Mouse (Mus musculus) ES-E14 (cell line): ENCODE results near the gene Fibp. TPM values are rescaled to one million over a fixed set of nuclear protein-coding genes. Genes with fewer than 3 reads are reported as not detected.

Experiments
- DNase-seq: peaks from one replicate; pipeline ENCODE4 v3.0.0-alpha.2; 2013; ENCODE audit warnings: low read depth, low spot score
- H3K27ac ChIP-seq: 2 replicates; pipeline ENCODE4 v1.5.1; 2012; ENCODE audit warnings: low read depth, mild to moderate bottlenecking, low read length, moderate library complexity, mixed read lengths; ENCODE audit not compliant: poor library complexity, insufficient read depth, severe bottlenecking
- H3K36me3 ChIP-seq: 2 replicates; pipeline ENCODE4 v1.6.1; 2012; ENCODE audit warnings: mild to moderate bottlenecking, low read length, moderate library complexity, mixed read lengths; ENCODE audit not compliant: control insufficient read depth, poor library complexity, insufficient read depth, severe bottlenecking
- H3K4me1 ChIP-seq, 2 experiments: fragments of 150-350 bp in 1 of 2; sonication (generic) in 1 of 2; 2 replicates each; pipeline ENCODE4 v1.6.1; 2012; ENCODE audit warnings: low read length in 2 of 2, mild to moderate bottlenecking in 1 of 2, mixed read lengths in 1 of 2; ENCODE audit not compliant: control insufficient read depth in 2 of 2, insufficient read depth in 2 of 2, poor library complexity in 1 of 2
- H3K4me3 ChIP-seq, 2 experiments: fragments of 150-350 bp in 1 of 2; sonication (generic) in 1 of 2; 2 replicates each; pipeline ENCODE4 v1.5.1; 2012; ENCODE audit warnings: low read length in 2 of 2, low read depth in 1 of 2, mild to moderate bottlenecking in 1 of 2, mixed read lengths in 1 of 2; ENCODE audit not compliant: insufficient read depth in 1 of 2, poor library complexity in 1 of 2, severe bottlenecking in 1 of 2
- H3K9ac ChIP-seq: 2 replicates; pipeline ENCODE4 v1.6.1; 2012; ENCODE audit warnings: low read depth, mild to moderate bottlenecking, low read length, mixed read lengths; ENCODE audit not compliant: poor library complexity, insufficient read depth, severe bottlenecking
- H3K9me3 ChIP-seq: fragments of 150-350 bp; sonication (generic); 2 replicates; pipeline ENCODE4 v1.6.1; 2012; ENCODE audit warnings: low read depth, mild to moderate bottlenecking, low read length; ENCODE audit not compliant: control insufficient read depth, insufficient read depth
- CHD2 ChIP-seq: IDR thresholded peaks from 2 replicates; pipeline ENCODE4 v1.6.1; 2014; ENCODE audit warnings: mild to moderate bottlenecking, low read depth, low read length, inconsistent platforms
- HCFC1 ChIP-seq: IDR thresholded peaks from 2 replicates; pipeline ENCODE4 v1.6.1; 2012; ENCODE audit warnings: low read length, inconsistent platforms, borderline replicate concordance; ENCODE audit not compliant: insufficient read depth
- MAFK ChIP-seq: IDR thresholded peaks from 2 replicates; pipeline ENCODE4 v1.6.1; 2014; ENCODE audit warnings: mild to moderate bottlenecking, low read depth, low read length, inconsistent platforms; ENCODE audit not compliant: insufficient read depth
- ZC3H11A ChIP-seq: IDR thresholded peaks from 2 replicates; pipeline ENCODE4 v1.6.1; 2012; ENCODE audit warnings: low read depth, mild to moderate bottlenecking, inconsistent platforms, low read length, borderline replicate concordance
- ZNF384 ChIP-seq: IDR thresholded peaks from 2 replicates; pipeline ENCODE4 v1.6.1; 2012; ENCODE audit warnings: low read depth, low read length, inconsistent platforms
- in situ Hi-C, 2 experiments: fragments of 600-800 bp; cut with MboI; formaldehyde crosslinking; loops; one replicate each; pipeline ENCODE4 v1.15.1; 2025; ENCODE audit warnings: low sequenced_read_pairs in 2 of 2, inconsistent platforms in 1 of 2; ENCODE audit not compliant: unreplicated experiment in 2 of 2
- total RNA-seq: library from RNA; depleted of rRNA; stranded (reverse); fragments of 300-350 nt; gene quantifications from 2 replicates; pipeline ENCODE4 v1.2.3, GENCODE M21; 2012

The Fibp gene
- total RNA-seq, 1 experiment: 52.4 TPM

DNA sequence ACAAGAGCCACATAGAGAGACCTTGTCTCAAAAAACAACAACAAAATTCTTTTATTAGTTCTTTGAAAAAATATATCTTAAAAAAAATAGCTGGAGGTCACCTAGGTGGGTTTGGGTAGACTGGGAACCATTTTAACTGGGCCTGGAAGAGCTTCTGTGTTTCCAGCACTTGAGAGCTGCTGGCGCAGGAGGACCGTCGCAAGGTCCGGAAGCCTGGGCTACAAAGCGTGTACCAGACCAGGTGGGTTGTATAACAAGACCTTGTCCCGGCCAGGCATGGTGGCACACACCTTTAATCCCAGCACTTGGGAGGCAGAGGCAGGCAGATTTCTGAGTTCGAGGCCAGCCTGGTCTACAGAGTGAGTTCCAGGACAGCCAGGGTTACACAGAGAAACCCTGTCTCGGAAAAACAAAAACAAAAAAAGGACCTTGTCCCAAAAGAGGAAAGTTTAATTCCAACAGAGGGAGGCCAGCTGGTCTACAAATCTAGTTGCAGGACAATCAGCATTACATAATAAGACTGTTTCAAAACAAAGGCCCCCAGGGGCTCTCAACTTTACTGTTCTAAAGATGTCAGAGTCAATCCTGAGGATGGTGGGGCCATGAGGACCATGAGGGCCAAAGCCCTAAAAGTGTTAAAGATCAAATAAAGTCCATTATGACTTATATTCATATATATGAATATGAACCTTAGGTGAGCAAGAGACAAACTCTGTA is 41.5 kb upstream of the Fibp start:
- Histone ChIP-seq H3K9ac (no peak overlapping the region), H3K9me3 (no peaks in the 10 kb centered on the region), H3K36me3 (peaks cover 10% of the 10 kb centered on the region; the same call in 1 of the 2 replicates), H3K27ac (no peak overlapping the region), H3K4me3 (no peak overlapping the region), H3K4me1 (peaks cover 3 to 5% of the 10 kb centered on the region in 2 experiments; a peak in 2 of 4 replicates)
- DNase-seq: no peak
- in situ Hi-C loops: no loop called here
- TF ChIP-seq HCFC1 (no peak), MAFK (no peak), CHD2 (no peak), ZNF384 (no peak), ZC3H11A (no peak)

DNA sequence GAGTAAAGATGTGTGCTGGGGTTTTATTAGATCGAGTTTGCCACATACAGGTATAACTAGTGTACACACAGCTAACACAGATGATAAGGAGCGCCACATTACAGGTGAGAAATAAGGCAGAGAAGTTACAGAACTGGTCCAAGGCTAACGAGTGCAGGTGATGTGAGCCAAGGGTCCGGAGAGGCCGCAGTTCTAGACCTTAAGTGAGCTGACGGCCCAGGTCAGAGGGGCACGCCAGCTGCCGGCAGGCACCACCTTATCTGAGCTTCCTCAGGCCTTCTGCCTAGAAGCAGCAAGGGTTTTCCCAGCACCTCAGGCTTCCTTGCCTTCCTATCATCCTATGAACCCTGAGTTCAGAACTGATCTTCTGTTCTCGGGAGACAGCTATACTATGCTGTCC is 40.8 kb upstream of the Fibp start:
- DNase-seq: no peak
- TF ChIP-seq HCFC1 (no peak), CHD2 (no peak), ZC3H11A (no peak), ZNF384 (no peak)
- Histone ChIP-seq H3K4me1 (peaks cover 3 to 6% of the 10 kb centered on the region in 2 experiments; a peak in 2 of 4 replicates), H3K36me3 (peaks cover 10% of the 10 kb centered on the region; the same call in 1 of the 2 replicates), H3K9ac (no peak overlapping the region), H3K4me3 (no peak overlapping the region), H3K27ac (no peak overlapping the region), H3K9me3 (no peaks in the 10 kb centered on the region)
- in situ Hi-C loops: no loop called here

DNA sequence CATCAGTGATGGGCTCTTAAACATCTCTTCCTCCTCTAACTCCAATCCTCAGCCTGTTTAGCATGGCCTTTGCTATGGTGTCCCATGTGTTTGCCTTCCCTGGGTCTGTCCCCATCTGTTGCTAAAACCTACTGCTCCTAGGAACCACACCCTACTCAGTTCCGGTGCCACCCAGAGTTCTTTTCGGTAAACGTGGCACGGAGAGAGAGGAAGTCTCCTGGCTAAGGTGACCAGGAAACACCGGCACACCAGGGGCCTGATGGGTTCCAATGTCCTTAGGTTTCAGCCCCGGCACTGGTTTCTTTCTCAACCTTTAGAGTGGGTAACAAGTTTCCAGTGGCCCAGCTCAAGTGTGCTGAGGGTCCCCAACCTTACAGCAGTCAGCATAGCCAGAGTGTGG is 39.8 kb upstream of the Fibp start:
- H3K9me3 ChIP-seq: no peaks in the 10 kb centered on the region
- TF ChIP-seq MAFK: no peak
- TF ChIP-seq HCFC1: no peak

DNA sequence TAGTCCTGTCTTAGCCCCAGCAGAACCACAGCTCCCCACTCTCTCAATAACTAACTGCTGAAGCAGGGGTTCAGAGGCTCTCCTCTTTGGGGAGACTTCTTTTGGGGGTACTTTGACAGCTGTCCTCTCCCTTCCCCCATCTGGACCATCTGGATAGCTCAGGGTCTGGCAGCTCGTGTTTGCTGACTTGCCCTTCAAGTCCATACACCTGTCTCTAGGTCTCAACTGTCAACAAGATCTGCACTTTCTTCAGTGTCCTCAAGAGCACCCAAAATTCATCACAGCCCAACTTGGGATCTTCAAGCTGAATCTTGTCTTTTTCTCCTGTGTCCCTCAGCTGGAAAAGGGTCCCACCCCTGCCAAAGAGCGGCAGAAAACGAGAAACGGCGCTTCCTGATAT is 38.6 kb upstream of the Fibp start:
- H3K9ac ChIP-seq: no peak overlapping the region
- H3K4me3 ChIP-seq: no peak overlapping the region
- H3K36me3 ChIP-seq: peaks cover 17% of the 10 kb centered on the region; the same call in 1 of the 2 replicates
- H3K9me3 ChIP-seq: no peaks in the 10 kb centered on the region
- DNase-seq: no peak
- in situ Hi-C loops: no loop called here
- H3K27ac ChIP-seq: no peak overlapping the region
- TF ChIP-seq HCFC1: no peak
- no peak for TF ChIP-seq ZC3H11A
- no peak for TF ChIP-seq MAFK
- no peak for TF ChIP-seq ZNF384
- no peak for TF ChIP-seq CHD2
- H3K4me1 ChIP-seq: peaks cover 6 to 12% of the 10 kb centered on the region in 2 experiments; a peak in 3 of 4 replicates

More for the DNA sequence above, 39.8 kb upstream of the Fibp start:
- in situ Hi-C loops: no loop called here
- H3K9ac ChIP-seq: no peak overlapping the region
- DNase-seq: no peak
- no peak overlapping the region for H3K27ac ChIP-seq
- H3K4me3 ChIP-seq: no peak overlapping the region
- peaks cover 3 to 6% of the 10 kb centered on the region in 2 experiments; a peak in 2 of 4 replicates for H3K4me1 ChIP-seq
- peaks cover 10% of the 10 kb centered on the region; the same call in 1 of the 2 replicates for H3K36me3 ChIP-seq

DNA sequence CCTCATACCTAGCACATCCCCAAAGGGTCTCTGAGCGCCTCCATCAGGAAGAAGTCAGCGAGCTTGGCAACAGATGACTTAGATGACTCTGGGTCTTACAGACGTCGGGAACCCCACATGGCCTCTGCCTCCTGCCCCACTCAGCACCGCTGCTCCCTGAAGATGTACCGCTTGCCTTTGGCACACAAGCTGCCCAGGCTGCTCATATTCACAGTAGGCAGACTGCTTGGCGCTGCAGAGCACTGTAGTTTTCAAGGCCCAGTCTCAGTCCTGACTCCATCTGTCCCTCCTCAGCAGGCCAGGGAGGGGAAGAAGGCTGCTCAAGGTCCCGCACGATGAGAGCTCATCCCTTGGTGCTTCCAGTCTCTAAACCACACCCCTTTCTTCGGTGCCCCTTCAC is 38.1 kb upstream of the Fibp start:
- Histone ChIP-seq H3K27ac (no peak overlapping the region), H3K9me3 (no peaks in the 10 kb centered on the region), H3K36me3 (peaks cover 22% of the 10 kb centered on the region; the same call in 1 of the 2 replicates), H3K4me1 (peaks cover 6 to 14% of the 10 kb centered on the region in 2 experiments; a peak in 3 of 4 replicates), H3K9ac (no peak overlapping the region), H3K4me3 (no peak overlapping the region)
- in situ Hi-C loops: no loop called here
- TF ChIP-seq ZNF384: no peak
- no peak for TF ChIP-seq MAFK
- no peak for TF ChIP-seq ZC3H11A
- TF ChIP-seq HCFC1: no peak
- no peak for TF ChIP-seq CHD2
- DNase-seq: no peak
